Mouse (Mus musculus) T-cell, adult 2 months (primary cell): Measurements from ENCODE around the gene Gm49369.
"Not testable (repeated sequence)": the region's sequence is repeated elsewhere in the genome, so short reads cannot be mapped to it uniquely, and the experiment has no call there.

ENCODE experiments used
- DNase-seq: peaks from one replicate; pipeline ENCODE4 v3.0.0; 2022; ENCODE audit warnings: low spot score

Gm49369 gene

GRCm38 (mm10) chr7:142371768-142372661, 10.5 kb downstream of the Gm49369 start:
- no peak for DNase-seq

GRCm38 (mm10) chr7:142371398-142371767, 11.1 kb downstream of the Gm49369 start:
- DNase-seq: no peak

- DNase-seq: no peak
Observed at GRCm38 (mm10) chr7:142370937-142371336, 11.5 kb downstream of the Gm49369 start.

DNA sequence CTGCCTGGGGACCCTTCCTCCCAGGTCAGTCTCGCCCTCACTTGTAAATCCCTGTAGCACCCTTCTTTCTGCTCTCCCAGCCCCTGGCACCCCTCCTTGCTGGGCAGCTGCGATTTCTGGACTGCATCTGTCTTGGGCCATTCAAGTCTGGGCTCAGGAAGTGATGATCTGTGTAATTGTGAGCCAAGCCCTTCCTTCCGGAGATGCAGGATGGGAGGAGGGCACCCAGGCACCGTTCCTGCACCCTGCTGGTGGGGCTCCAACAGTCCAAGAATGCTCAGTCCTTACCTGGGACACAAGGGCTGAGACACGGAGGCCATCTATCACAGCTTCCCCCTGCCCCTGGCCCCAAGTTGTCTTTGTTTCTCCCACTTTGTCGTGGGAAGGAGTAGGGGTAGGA, 12.6 kb downstream of the Gm49369 start:
- DNase-seq: no peak

GRCm38 (mm10) chr7:142368856-142369255, 13.6 kb downstream of the Gm49369 start:
- DNase-seq: no peak

DNA sequence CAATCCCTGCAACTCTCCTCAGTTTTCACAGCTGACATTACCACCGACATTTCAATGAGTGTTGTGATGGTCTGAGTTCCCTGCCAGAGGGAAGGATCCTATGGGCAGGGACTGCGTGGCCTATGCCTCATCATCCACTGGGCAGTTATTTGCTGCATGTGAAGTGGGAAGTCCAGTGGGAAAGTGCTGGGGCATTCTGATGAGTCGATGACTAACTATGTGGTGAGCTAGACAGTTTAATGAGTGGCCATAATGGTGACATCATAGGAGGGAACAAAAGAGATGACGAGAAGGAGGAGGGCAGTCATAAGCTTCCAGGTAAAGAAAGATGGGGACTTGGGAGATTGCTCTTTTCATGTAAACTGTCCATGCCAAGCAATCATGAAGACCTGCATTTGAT, 19.4 kb downstream of the Gm49369 start:
- no peak for DNase-seq

DNA sequence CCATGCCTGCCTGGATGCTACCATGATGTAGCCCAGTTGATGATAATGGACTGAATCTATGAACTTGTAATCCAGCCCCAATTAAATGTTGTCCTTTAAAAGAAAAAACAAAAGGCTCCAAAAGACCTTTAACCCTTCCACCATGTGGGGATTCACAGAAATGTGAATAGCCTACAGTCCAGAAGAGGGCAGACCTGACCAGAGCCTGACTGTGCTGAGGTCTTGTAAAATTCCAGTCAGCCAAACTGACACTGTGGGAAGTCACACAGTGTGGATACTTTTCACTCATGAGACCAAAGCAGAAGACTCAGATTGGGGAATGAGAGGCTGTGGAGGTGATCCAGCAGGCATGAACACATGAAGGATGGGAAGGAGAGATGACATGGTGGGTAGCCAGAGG, 21.7 kb downstream of the Gm49369 start:
- DNase-seq: no peak

DNA sequence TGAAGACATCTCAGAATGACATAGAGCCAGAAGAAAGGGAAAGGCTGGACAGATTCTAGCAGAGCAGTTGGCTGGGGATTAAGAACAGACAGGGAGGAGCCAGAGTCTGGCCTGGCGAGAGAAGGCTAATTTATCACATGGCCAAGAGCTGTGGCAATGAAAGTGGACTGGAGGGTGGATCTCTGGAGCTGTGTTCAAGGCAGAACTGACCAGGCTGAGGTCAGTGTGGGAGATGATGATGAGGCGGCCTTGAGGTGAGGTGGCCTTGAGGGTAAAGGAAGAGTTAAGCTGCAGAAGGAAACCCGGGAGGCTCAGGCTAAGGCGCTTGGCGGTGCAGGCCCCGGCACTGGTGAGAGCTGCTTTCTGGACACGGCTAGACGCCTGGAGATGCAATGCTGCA, 23.3 kb downstream of the Gm49369 start:
- no peak for DNase-seq

DNA sequence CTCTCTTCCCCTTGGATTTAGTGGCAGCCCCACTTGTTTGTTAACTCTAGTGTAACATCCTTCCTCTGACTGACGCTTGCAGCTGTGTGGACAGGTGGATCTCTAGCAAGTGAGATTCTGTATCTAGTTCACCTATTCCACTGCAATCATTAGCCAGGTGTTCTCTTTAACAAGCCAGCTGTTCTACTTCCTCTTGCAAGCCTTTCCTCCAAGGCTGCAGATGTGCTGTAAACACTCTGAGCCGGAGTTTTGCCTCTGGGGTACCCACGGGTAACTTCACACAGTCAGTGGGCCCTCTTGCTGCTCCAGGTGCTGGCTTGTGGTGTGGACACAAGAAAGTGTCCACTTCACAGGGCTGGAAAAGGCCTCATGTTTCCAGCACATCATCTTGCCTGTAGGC, 24.9 kb downstream of the Gm49369 start:
- DNase-seq: no peak

GRCm38 (mm10) chr7:142354661-142355233, 27.7 kb downstream of the Gm49369 start:
- DNase-seq: no peak

DNA sequence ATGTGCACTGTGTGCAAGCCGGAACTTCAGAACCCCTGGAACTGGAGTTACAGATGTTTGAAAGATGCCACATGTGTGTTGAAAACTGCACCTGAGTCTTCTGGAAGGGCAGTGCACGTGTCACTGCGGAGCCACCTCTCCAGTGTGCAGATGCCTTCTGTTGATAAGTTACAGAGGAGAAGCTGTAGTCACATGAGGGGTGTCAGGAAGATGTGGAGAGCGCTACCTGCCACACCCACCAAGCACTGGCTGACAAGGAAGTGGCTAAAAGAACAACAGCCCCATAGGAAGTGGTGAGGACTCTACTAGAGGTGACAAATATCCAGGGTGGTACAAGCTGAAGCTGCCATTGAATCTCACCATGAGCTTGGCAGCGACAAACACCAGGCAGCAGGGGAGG, 28.6 kb downstream of the Gm49369 start:
- peak; percentile 88 for DNase-seq

GRCm38 (mm10) chr7:142351569-142351968, 30.9 kb downstream of the Gm49369 start:
- DNase-seq: peak; percentile 20

DNA sequence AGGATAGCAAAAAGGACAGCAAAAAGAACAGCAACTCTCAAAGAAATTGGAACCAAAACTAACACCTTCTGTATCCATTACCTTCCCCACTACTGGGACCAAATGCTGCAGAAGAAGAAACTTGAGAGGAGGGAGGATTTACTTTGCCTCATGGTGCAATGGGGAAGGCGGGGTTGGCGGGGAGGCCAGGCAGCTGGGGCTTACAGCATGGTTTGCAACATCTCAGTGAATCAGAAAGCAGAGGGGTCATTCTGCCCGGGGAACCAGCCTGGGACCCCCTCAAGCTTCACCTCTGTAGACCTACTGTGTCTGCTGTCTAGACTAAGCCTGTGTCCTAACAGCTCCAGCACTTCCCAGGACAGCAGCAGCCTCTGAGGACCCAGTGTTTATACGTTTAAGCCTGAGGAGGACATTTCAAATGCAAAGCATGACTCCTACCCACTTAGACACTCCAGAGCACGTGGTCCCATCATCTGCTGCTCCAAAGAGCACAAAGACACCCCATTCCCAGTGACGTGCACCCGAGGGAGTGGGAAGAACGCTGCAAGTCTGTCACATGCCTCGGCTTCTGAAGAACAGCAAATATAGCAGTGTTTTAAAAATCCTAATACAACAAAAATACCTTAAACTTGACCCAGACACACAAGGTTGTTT, 33.0 kb downstream of the Gm49369 start:
- no peak for DNase-seq

DNA sequence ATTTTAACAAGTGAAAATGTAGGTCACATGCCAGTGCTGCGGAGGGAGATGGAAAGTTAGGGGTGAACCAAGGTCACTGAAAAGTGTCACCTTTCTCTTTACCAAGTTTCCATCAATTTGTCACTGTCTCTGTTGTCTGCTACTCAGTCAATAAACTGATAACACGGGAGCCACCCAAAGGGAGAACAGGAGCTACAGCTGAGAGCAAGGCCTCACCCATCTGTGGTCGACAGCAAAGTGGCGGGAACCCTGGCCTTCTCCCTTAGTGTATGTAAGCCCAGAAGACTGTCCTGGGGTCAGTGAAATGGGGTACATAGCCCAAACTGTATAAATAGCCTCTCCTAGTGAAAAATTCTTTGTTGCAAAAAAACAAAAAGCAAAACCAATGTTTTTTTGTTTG, 34.9 kb downstream of the Gm49369 start:
- DNase-seq: no peak

DNA sequence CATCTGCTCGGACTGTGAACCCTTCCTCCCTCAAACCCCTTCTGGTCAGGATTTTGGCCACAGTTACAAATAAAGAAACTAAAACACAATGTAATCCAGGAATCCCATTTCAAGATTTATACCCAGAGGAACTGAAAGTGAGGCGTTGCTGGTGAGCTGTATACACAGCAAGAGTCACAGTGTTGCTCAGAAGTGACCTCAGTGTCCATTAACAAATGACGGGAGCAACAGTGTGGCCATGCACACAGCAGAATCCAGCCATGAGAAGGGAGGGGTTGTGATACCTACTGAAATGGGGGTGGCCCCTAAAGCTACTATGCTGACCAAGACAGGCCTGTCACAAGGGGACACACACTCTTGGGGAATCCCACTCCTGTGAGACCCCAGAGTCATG, 40.2 kb downstream of the Gm49369 start:
- DNase-seq: no peak

DNA sequence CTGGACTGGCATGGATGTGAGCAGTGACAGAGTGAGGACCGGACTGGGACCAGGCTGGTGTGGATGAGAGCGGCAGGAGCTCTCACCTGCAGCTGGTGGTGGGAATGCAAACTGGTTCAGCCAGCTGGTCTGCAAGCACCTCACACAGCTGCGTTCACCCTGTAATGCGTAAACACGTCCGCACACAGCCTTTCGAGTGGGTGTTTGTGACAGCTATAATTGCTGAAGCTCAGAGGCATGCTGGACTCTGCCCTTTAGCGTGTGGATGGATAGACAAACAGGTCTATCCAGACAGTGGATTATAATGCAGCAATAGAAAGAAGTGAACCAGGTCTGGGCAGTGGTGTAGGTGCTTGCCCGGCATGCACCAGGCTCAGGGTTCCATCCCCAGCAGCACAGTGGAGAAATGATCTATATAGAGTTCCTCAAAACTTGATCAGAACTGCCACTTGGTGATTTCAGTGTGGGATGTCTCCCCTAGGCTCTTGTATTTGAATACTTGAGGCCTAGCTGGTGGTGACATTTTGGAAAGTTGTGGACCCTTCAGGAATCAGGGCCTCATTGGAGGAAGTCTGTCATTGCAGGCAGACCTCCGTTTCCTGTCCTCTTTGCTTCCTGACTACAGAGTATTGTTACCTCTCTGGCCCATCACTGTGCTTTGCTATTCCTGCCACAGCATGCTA, 40.8 kb downstream of the Gm49369 start:
- DNase-seq: no peak

DNA sequence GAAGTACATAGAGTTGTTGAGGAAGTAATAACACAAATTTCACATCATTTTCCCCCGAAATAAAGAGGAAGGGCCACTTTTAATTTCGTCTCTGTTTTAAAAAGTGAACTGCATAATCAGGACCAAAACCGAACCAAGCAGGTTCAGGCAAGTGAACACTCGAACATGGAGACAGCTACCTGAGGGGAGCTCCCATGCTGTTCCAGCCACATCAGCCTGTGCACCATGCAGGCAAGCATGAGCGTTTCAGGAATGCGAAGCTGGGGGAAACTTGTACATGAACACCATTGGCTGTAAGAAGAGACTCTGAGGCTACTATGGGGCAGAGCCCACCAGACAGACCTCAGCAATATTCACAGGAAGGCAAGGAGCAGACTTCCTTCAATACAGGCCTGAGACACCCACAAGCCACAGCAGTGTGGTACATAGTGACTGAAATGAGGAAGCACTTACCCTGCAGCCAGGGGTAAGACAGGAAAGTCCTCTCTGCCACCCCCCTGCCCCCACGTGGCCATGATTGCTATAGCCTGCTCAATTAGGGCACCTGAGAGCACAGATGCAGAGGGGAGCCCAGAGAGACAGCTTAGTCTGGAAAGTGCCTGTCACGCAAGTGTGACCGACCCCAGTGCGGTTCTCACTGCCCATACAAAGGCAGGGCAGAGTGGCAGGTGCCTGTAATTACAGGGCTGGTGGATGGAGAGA, 42.0 kb downstream of the Gm49369 start:
- DNase-seq: peak; percentile 65

- no peak for DNase-seq
Observed at GRCm38 (mm10) chr7:142335151-142335550, 47.3 kb downstream of the Gm49369 start.

- DNase-seq: peak; percentile 80
Observed at GRCm38 (mm10) chr7:142334246-142334645, 48.2 kb downstream of the Gm49369 start.

- not testable (repeated sequence) for DNase-seq
Observed at GRCm38 (mm10) chr7:142332741-142333140, 49.7 kb downstream of the Gm49369 start.

- no peak for DNase-seq
Observed at GRCm38 (mm10) chr7:142331281-142331680, 51.2 kb downstream of the Gm49369 start.

GRCm38 (mm10) chr7:142330271-142330724, 52.2 kb downstream of the Gm49369 start:
- no peak for DNase-seq
